Mouse (Mus musculus) CH12.LX (cell line): ENCODE data around the gene Ncbp2. TPM values are rescaled to one million over a fixed set of nuclear protein-coding genes. Genes with fewer than 3 reads are reported as not detected.

Source experiments
- DNase-seq: peaks from one replicate; pipeline ENCODE4 v3.0.0-alpha.2; 2013; ENCODE audit errors: extremely low read depth
- H3K27ac ChIP-seq: 2 replicates; pipeline ENCODE4 v1.5.1; 2012; ENCODE audit warnings: low read depth, mild to moderate bottlenecking, control low read depth, moderate library complexity; ENCODE audit not compliant: insufficient read depth
- H3K27me3 ChIP-seq: replicated peaks from 2 replicates; pipeline ENCODE3; 2012; ENCODE audit warnings: inconsistent platforms
- H3K36me3 ChIP-seq, 2 experiments: replicated peaks in 1 of 2; 2 replicates each; pipeline versions ENCODE3 to v1.6.1; 2012; ENCODE audit warnings: inconsistent platforms in 1 of 2, low read length in 1 of 2, mild to moderate bottlenecking in 1 of 2, mixed read lengths in 1 of 2, moderate library complexity in 1 of 2; ENCODE audit not compliant: control insufficient read depth in 1 of 2, insufficient read depth in 1 of 2
- H3K4me1 ChIP-seq, 2 experiments: 2 replicates each; pipeline ENCODE4 v1.6.1; 2012; ENCODE audit warnings: inconsistent platforms in 1 of 2, moderate library complexity in 1 of 2; ENCODE audit not compliant: insufficient read depth in 2 of 2, control insufficient read depth in 1 of 2
- H3K4me2 ChIP-seq: 2 replicates; pipeline ENCODE4 v1.6.1; 2012; ENCODE audit warnings: low read depth, mild to moderate bottlenecking, control low read depth; ENCODE audit not compliant: poor library complexity, insufficient read depth, severe bottlenecking
- H3K4me3 ChIP-seq, 3 experiments: fragments of 150-350 bp in 1 of 3; sonication (generic) in 1 of 3; replicated peaks in 1 of 3; 2 replicates each; pipeline versions ENCODE3 to v1.5.1; 2011 to 2012; ENCODE audit warnings: low read depth in 2 of 3, low read length in 2 of 3, mild to moderate bottlenecking in 2 of 3, moderate library complexity in 2 of 3, control low read depth in 1 of 3, improper control_type of control experiment in 1 of 3, inconsistent platforms in 1 of 3, mixed read lengths in 1 of 3; ENCODE audit not compliant: poor library complexity in 1 of 3
- H3K79me2 ChIP-seq: replicated peaks from 2 replicates; pipeline ENCODE4 v1.6.1; 2012; ENCODE audit warnings: mild to moderate bottlenecking, moderate library complexity; ENCODE audit not compliant: control insufficient read depth, poor library complexity, insufficient read depth, severe bottlenecking; ENCODE audit errors: extremely low read depth
- H3K9ac ChIP-seq: 2 replicates; pipeline ENCODE4 v1.6.1; 2012; ENCODE audit warnings: low read depth, mild to moderate bottlenecking, control low read depth, moderate library complexity; ENCODE audit not compliant: insufficient read depth
- H3K9me3 ChIP-seq: replicated peaks from 2 replicates; pipeline ENCODE3; 2012; ENCODE audit warnings: low read length, inconsistent platforms, mixed read lengths
- BHLHE40 ChIP-seq: IDR thresholded peaks from 2 replicates; pipeline ENCODE4 v1.6.1; 2011; ENCODE audit warnings: mild to moderate bottlenecking, low read depth, low read length, improper control_type of control experiment
- CHD1 ChIP-seq: IDR thresholded peaks from 2 replicates; pipeline ENCODE4 v1.6.1; 2012; ENCODE audit warnings: low read depth, low read length, improper control_type of control experiment, inconsistent platforms
- CTCF ChIP-seq, 2 experiments: IDR thresholded peaks in 1 of 2; conservative IDR thresholded peaks in 1 of 2; 2 replicates each; pipeline ENCODE4 v1.5.1; 2011 to 2012; ENCODE audit warnings: low read depth in 2 of 2, low read length in 2 of 2, improper control_type of control experiment in 1 of 2, inconsistent platforms in 1 of 2, mild to moderate bottlenecking in 1 of 2, moderate library complexity in 1 of 2
- E2F4 ChIP-seq: IDR thresholded peaks from 2 replicates; pipeline ENCODE4 v1.6.1; 2011; ENCODE audit warnings: low read depth, low read length, improper control_type of control experiment; ENCODE audit not compliant: insufficient replicate concordance
- ETS1 ChIP-seq: conservative IDR thresholded peaks from 2 replicates; pipeline ENCODE4 v1.6.1; 2012; ENCODE audit warnings: low read depth, mild to moderate bottlenecking, inconsistent platforms, low read length, improper control_type of control experiment, moderate library complexity
- JUND ChIP-seq: conservative IDR thresholded peaks from 2 replicates; pipeline ENCODE4 v1.6.1; 2011; ENCODE audit warnings: low read depth, low read length, improper control_type of control experiment
- MAX ChIP-seq: IDR thresholded peaks from 2 replicates; pipeline ENCODE4 v1.6.1; 2011; ENCODE audit warnings: low read length, improper control_type of control experiment
- MYC ChIP-seq: IDR thresholded peaks from 2 replicates; pipeline ENCODE4 v1.6.1; 2011; ENCODE audit warnings: low read depth, mild to moderate bottlenecking, improper control_type of control experiment, low read length
- NELFE ChIP-seq: IDR thresholded peaks from 2 replicates; pipeline ENCODE4 v1.6.1; 2011; ENCODE audit warnings: low read depth, low read length, improper control_type of control experiment
- NRF1 ChIP-seq: IDR thresholded peaks from 2 replicates; pipeline ENCODE4 v1.6.1; 2014; ENCODE audit warnings: low read depth, mild to moderate bottlenecking, inconsistent platforms, low read length, improper control_type of control experiment, moderate library complexity
- POLR2A ChIP-seq: IDR thresholded peaks from 2 replicates; pipeline ENCODE4 v1.6.1; 2011; ENCODE audit warnings: low read depth, mild to moderate bottlenecking, improper control_type of control experiment, low read length
- RAD21 ChIP-seq: IDR thresholded peaks from 2 replicates; pipeline ENCODE4 v1.6.1; 2011; ENCODE audit warnings: low read depth, mild to moderate bottlenecking, low read length, improper control_type of control experiment, moderate library complexity
- RCOR1 ChIP-seq: conservative IDR thresholded peaks from 2 replicates; pipeline ENCODE4 v1.6.1; 2012; ENCODE audit warnings: low read depth, mild to moderate bottlenecking, inconsistent platforms, low read length, improper control_type of control experiment
- SMC3 ChIP-seq: IDR thresholded peaks from 2 replicates; pipeline ENCODE4 v1.6.1; 2011; ENCODE audit warnings: low read depth, low read length, improper control_type of control experiment
- TBP ChIP-seq: conservative IDR thresholded peaks from 2 replicates; pipeline ENCODE4 v1.6.1; 2011; ENCODE audit warnings: low read depth, low read length, improper control_type of control experiment
- TCF12 ChIP-seq: IDR thresholded peaks from 2 replicates; pipeline ENCODE4 v1.6.1; 2014; ENCODE audit warnings: low read depth, mild to moderate bottlenecking, inconsistent platforms, low read length, improper control_type of control experiment
- USF1 ChIP-seq: IDR thresholded peaks from 2 replicates; pipeline ENCODE4 v1.6.1; 2014; ENCODE audit warnings: low read depth, mild to moderate bottlenecking, inconsistent platforms, low read length, improper control_type of control experiment
- ZC3H11A ChIP-seq: IDR thresholded peaks from 2 replicates; pipeline ENCODE4 v1.6.1; 2012; ENCODE audit warnings: low read depth, mild to moderate bottlenecking, inconsistent platforms, low read length, improper control_type of control experiment
- ZMIZ1 ChIP-seq: IDR thresholded peaks from 2 replicates; pipeline ENCODE4 v1.6.1; 2012; ENCODE audit warnings: low read depth, mild to moderate bottlenecking, inconsistent platforms, low read length, improper control_type of control experiment
- dilution Hi-C: fragments of 300-500 bp; cut with MboI; formaldehyde crosslinking; loops from 2 replicates; pipeline ENCODE4 v1.14.3; 2020; ENCODE audit warnings: low sequenced_read_pairs; ENCODE audit not compliant: extremely low pct_unique_long_range_greater_than_20kb, extremely low pct_ligation_motif_present
- in situ Hi-C: fragments of 300-500 bp; cut with MboI; formaldehyde crosslinking; loops from 3 replicates; pipeline ENCODE4 v1.14.3; 2019; ENCODE audit warnings: low sequenced_read_pairs, low pct_ligation_motif_present, low pct_unique_long_range_greater_than_20kb, mixed read lengths
- polyA plus RNA-seq: library from polyadenylated mRNA; unstranded; fragments of >175 nt; gene quantifications from 2 replicates; pipeline ENCODE4 v1.2.1, GENCODE M21; 2012; ENCODE audit warnings: low read depth; ENCODE audit not compliant: insufficient read length
- total RNA-seq, 2 experiments: library from RNA; depleted of rRNA; stranded (reverse); fragments of 300-350 nt in 1 of 2; fragments of >200 nt in 1 of 2; gene quantifications; 2 replicates each; pipeline ENCODE4 v1.2.3; 2012 to 2014

The Ncbp2 gene
- total and polyA plus RNA-seq, 3 experiments = 39.1 to 178 (median 85.9) TPM

DNA sequence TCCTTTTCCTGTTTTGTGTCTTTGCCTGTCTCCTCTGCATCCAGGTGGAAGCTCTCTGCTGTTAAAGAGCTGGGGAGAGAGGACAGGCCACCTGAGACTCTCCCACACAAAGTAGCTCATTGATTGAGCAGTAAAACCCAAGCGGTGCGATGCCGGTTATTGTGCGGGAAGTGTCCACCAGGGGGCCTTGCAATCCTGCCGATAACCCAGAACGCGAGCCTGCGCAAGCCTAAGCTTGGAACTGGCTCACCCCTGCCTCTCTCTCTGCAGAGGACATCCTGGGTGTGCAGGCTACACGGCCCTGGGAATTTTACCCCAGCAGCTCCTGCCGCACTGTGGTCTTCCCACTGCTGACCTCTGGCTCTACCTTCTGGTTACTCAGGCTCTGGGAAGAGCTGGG lies 4.3 kb upstream of the Ncbp2 start:
- no peak overlapping the region for H3K4me3 ChIP-seq
- in situ Hi-C loops (no loop called here), dilution Hi-C loops (no loop called here)
- DNase-seq = peak; percentile 85
- H3K9ac ChIP-seq = no peak overlapping the region
- peaks cover 3 to 33% of the 10 kb centered on the region in 2 experiments for H3K36me3 ChIP-seq
- H3K27me3 ChIP-seq = no peaks in the 10 kb centered on the region
- H3K9me3 ChIP-seq = no peaks in the 10 kb centered on the region
- no peak overlapping the region for H3K4me2 ChIP-seq
- H3K27ac ChIP-seq = no peak overlapping the region
- TF ChIP-seq NRF1 (peak; percentile 79), CTCF (conservative IDR thresholded peaks at IDR 0.05 in 1 of 2, IDR thresholded peaks at IDR 0.05 in 1 of 2; ENCODE audit: low read depth in 2 of 2, low read length in 2 of 2) (peak; percentile 82 to 91), RAD21 (peak; percentile 76), NELFE (peak; percentile 13; the same call in 1 of the 2 replicates), ZC3H11A (no peak), SMC3 (peak; percentile 73), MAX (no peak)
- H3K4me1 ChIP-seq = peaks cover 12 to 61% of the 10 kb centered on the region in 2 experiments; a peak in 3 of 4 replicates
- H3K79me2 ChIP-seq = peaks cover 17% of the 10 kb centered on the region

DNA sequence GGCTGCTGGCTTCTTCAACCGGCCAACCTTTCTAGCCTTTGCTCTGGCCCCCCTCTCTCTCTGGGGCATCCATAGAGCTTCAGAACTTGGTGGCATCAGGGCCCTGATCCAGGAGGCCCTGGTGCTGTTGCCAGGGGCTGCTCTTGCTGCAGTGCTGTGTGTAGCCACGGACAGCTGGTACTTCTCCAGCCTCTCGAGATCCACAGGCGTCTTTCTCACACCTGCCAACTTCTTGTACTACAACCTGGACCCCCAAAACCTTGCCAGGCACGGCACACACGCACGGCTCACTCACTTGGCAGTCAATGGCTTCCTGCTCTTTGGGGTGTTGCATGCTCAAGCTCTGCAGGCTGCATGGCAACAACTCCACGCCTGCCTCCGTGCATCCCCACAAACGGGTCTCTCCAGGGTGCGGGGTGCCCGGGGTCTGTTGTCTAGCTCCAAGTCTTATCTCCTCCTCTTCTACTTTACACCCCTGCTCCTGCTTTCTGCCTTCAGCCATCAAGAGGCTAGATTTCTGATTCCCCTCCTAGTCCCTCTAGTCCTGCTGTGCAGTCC lies 3.5 kb upstream of the Ncbp2 start:
- Histone ChIP-seq H3K4me3 (no peak overlapping the region), H3K4me1 (peaks cover 13 to 60% of the 10 kb centered on the region in 2 experiments; a peak in 3 of 4 replicates), H3K79me2 (peaks cover 25% of the 10 kb centered on the region), H3K9me3 (no peaks in the 10 kb centered on the region), H3K4me2 (no peak overlapping the region), H3K27ac (no peak overlapping the region), H3K36me3 (peaks cover 3 to 35% of the 10 kb centered on the region in 2 experiments), H3K9ac (no peak overlapping the region), H3K27me3 (no peaks in the 10 kb centered on the region)
- dilution Hi-C loops = no loop called here
- in situ Hi-C loops = no loop called here
- DNase-seq = no peak
- TF ChIP-seq CHD1 = no peak
- no peak for TF ChIP-seq USF1
- no peak for TF ChIP-seq TCF12
- no peak for TF ChIP-seq E2F4
- TF ChIP-seq NELFE = no peak
- no peak for TF ChIP-seq BHLHE40
- TF ChIP-seq TBP = no peak
- no peak for TF ChIP-seq JUND
- TF ChIP-seq ZC3H11A = no peak
- no peak for TF ChIP-seq ZMIZ1
- no peak for TF ChIP-seq ETS1
- TF ChIP-seq RCOR1 = no peak
- TF ChIP-seq POLR2A = no peak
- no peak for TF ChIP-seq MYC
- TF ChIP-seq, all 38 proteins: peak for 0
